Mouse (Mus musculus) neutrophil, adult 5-6 weeks (primary cell): ENCODE measurements around the gene Zfp365. TPM values are rescaled to one million over a fixed set of nuclear protein-coding genes. Genes with fewer than 3 reads are reported as not detected.

Experiments
- ATAC-seq: fragments of 151-379, 151-347 bp; 2 replicates; pipeline ENCODE4 v1.8.0; 2017; ENCODE audit warnings: mild to moderate bottlenecking, moderate TSS enrichment; ENCODE audit not compliant: insufficient number of reproducible peaks, poor library complexity, low FRiP score, severe bottlenecking; ENCODE audit errors: extremely low read depth
- total RNA-seq: library from RNA; stranded (forward); fragments of 200-1000 nt; gene quantifications from 2 replicates; pipeline ENCODE4 v1.2.3, GENCODE M21; 2017

The Zfp365 gene
- total RNA-seq: 0.47 and 0.49 TPM in 2 replicates

- 0 out of 2 replicates have a peak, but pooled peaks have one; percentile 27 for ATAC-seq
Observed at GRCm38 (mm10) chr10:67912337-67912776, at the start of gene Zfp365. Zfp365 (minus strand) TSS chr10:67912662.

DNA sequence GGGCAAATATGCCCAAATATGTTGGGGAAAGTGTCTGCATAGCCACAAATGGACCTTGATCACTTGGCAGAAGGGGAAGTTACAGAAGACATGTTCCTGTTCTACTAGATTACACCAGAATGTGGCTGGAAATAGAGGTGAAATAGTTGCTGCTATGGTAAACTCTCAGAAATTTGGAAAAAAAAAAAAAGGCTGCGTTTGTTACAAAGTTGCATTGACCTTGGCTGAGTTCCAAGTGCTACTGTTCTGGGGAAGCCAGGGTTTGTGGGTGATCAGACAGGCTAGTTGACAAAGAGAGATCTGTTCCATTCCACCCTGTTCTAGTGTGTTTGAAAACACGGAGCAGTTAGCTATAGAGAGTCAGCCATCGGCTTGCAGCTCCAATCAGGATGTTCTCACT is 47.5 kb upstream of the Zfp365 start:
- ATAC-seq: peak; percentile 82

- no peak for ATAC-seq
Observed at GRCm38 (mm10) chr10:67955982-67956381, 43.5 kb upstream of the Zfp365 start.

GRCm38 (mm10) chr10:67951690-67952089 is 39.2 kb upstream of the Zfp365 start:
- ATAC-seq: no peak

GRCm38 (mm10) chr10:67950059-67950748 is 37.7 kb upstream of the Zfp365 start:
- 0 out of 2 replicates have a peak, but pooled peaks have one; percentile 23 for ATAC-seq

- peak; percentile 88 for ATAC-seq
Observed at GRCm38 (mm10) chr10:67943513-67943912, 31.1 kb upstream of the Zfp365 start.

GRCm38 (mm10) chr10:67939546-67939945 is 27.1 kb upstream of the Zfp365 start:
- ATAC-seq: no peak

- no peak for ATAC-seq
Observed at GRCm38 (mm10) chr10:67937775-67938174, 25.3 kb upstream of the Zfp365 start.

- ATAC-seq: no peak
Observed at GRCm38 (mm10) chr10:67936944-67937343, 24.5 kb upstream of the Zfp365 start.

DNA sequence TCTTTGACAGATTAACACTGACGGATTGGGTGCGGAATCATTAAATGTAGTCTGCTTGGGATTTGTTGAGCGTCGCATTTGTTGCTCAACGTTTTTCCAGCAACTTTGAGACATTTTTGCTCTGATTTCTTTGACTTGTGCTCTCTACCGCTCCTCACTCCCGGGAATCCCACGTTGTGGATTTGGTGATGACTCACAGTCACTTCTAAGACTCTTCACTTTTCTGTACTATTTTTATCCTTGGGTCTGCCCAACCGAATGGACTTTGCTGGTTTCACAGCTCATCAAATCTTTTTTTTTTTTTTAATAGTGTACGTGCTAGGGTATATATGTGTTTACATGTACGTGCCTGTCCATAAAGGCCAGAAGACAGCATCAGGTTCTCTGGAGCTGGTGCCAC is 20.3 kb upstream of the Zfp365 start:
- no peak for ATAC-seq

DNA sequence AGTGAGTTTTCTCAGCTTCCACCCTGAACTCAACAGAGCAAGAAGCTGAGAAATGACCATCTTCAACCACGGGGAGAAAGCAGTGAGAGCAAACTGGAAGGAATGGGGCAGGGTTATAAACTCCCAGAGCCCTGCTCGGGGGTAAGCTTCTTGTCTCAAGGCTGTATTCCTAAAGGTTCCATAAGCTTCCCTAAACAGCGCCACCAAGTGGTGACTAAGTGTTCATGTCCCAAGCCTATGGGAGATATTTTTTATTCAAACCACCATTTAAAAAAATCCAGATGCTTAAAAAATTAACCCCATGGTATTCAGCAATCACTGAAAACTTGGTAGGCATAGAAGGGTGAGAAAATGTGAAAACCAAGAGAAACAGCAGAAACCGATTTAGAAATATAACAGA is 18.9 kb upstream of the Zfp365 start:
- no peak for ATAC-seq

DNA sequence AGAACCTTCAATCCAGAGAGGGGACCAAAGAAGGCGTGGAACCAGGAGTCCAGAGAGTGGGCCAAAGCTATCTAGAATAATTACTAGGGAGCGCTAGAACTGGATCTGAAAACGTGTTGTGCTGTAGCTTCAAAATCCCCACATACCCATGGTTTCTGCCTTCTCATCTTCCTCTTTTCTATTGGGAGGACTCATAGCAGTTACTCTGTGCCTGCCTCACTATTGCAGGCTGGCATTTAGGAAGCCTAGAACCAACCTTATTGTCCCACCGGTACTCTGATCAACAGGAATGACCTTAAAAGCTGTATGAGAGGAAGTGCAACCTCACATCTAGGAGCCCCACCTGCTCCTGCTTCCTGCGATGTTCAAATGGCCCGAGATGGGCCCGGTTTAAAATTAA is 16.1 kb upstream of the Zfp365 start:
- no peak for ATAC-seq

- ATAC-seq: no peak
Observed at GRCm38 (mm10) chr10:67927718-67928455, 15.4 kb upstream of the Zfp365 start.

- ATAC-seq: no peak
Observed at GRCm38 (mm10) chr10:67924030-67924429, 11.6 kb upstream of the Zfp365 start.

- ATAC-seq: no peak
Observed at GRCm38 (mm10) chr10:67921777-67922176, 9.3 kb upstream of the Zfp365 start.

DNA sequence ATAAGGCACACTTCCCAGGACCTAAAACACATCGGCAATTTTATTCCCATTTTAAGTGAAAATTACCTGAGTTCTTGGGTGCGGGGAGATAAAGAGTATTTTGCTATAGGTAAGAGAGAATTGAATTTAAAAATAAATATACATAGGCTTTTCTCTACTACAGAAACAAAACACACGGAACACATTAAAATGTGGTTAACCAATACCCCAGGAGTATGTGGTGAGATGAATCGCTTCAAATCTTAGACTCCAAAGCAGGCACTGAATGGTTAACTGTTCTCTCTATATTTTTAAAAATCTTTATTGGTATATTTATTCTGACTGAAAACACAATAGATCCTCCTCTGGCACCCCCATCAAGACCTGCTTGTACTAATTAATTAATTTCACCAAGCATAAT is 7.2 kb upstream of the Zfp365 start:
- no peak for ATAC-seq

DNA sequence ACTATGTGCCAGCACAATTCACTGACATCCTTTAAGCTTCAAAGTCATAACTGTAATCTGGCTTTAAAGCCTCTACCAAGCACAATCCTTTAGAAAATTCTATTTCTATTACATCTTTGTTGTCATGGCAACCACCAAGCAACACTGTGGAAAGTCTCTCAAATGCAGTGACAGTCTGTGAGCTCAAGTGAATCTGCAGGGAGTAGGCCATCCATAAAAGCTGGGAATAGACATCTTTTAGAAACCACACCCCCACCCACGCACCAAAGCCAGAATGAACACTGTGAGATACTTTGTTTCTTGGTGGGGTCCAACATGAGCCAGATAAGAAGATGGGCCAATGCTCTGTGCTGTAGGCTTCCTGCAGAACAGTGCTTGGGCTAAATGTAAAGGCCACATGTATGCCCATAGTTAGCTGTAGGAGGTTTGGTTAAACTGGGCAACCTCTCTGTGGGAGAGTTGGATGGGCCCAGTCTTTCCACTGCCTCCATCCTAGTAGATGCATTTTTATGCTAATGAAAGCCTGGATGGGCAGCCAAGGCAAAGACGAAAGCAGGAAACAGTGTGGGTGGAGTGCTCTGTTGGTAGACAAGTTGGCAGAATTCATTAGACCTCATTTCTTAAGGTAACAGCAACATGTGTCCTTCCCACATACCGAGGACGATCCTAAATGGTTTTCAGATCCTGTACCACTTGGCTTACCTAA is 5.9 kb upstream of the Zfp365 start:
- ATAC-seq: no peak

GRCm38 (mm10) chr10:67917356-67917755 is 4.9 kb upstream of the Zfp365 start:
- ATAC-seq: no peak

GRCm38 (mm10) chr10:67911447-67912336 is 770 bp downstream of the Zfp365 start:
- ATAC-seq: 0 out of 2 replicates have a peak, but pooled peaks have one; percentile 19
